Mouse (Mus musculus) testis, adult 2 months (tissue): Measurements from ENCODE around the gene Afmid. TPM values are rescaled to one million over a fixed set of nuclear protein-coding genes. Genes with fewer than 3 reads are reported as not detected.
A peak's percentile ranks its signal among the peaks of the same experiment; 100 is the strongest.

Experiments used
- H3K27ac ChIP-seq: fragments of 200-500 bp; 2 replicates; pipeline ENCODE4 v1.5.1; 2012; ENCODE audit warnings: low read depth, low read length; ENCODE audit not compliant: control insufficient read depth, insufficient read depth
- H3K27me3 ChIP-seq: fragments of 200-500 bp; 2 replicates; pipeline ENCODE4 v1.6.1; 2012; ENCODE audit warnings: mild to moderate bottlenecking, low read length, moderate library complexity; ENCODE audit not compliant: control insufficient read depth, insufficient read depth
- H3K36me3 ChIP-seq: fragments of 200-500 bp; 2 replicates; pipeline ENCODE4 v1.6.1; 2012; ENCODE audit warnings: mild to moderate bottlenecking, low read length; ENCODE audit not compliant: control insufficient read depth, insufficient read depth
- H3K4me1 ChIP-seq: fragments of 200-500 bp; 2 replicates; pipeline ENCODE4 v1.6.1; 2012; ENCODE audit warnings: low read length; ENCODE audit not compliant: control insufficient read depth, insufficient read depth
- H3K4me3 ChIP-seq: fragments of 200-500 bp; 2 replicates; pipeline ENCODE4 v1.5.1; 2012; ENCODE audit warnings: low read depth, mild to moderate bottlenecking, low read length, moderate library complexity, mixed read lengths; ENCODE audit not compliant: control insufficient read depth
- CTCF ChIP-seq: fragments of 200-500 bp; IDR thresholded peaks from 2 replicates; pipeline ENCODE4 v1.5.1; 2012; ENCODE audit warnings: low read depth, mild to moderate bottlenecking, inconsistent platforms, low read length, moderate library complexity; ENCODE audit not compliant: control insufficient read depth, insufficient read depth, insufficient replicate concordance
- POLR2A ChIP-seq: fragments of 200-500 bp; IDR thresholded peaks from 2 replicates; pipeline ENCODE4 v1.6.1; 2012; ENCODE audit warnings: low read depth, mild to moderate bottlenecking, inconsistent platforms, low read length, moderate library complexity; ENCODE audit not compliant: control insufficient read depth
- polyA plus RNA-seq: library from polyadenylated mRNA; depleted of rRNA; stranded (reverse); fragments of >200 nt; gene quantifications from 2 replicates; pipeline ENCODE4 v1.2.3, GENCODE M21; 2012

Gene Afmid
- polyA plus RNA-seq, 1 experiment, result 5.7 TPM

DNA sequence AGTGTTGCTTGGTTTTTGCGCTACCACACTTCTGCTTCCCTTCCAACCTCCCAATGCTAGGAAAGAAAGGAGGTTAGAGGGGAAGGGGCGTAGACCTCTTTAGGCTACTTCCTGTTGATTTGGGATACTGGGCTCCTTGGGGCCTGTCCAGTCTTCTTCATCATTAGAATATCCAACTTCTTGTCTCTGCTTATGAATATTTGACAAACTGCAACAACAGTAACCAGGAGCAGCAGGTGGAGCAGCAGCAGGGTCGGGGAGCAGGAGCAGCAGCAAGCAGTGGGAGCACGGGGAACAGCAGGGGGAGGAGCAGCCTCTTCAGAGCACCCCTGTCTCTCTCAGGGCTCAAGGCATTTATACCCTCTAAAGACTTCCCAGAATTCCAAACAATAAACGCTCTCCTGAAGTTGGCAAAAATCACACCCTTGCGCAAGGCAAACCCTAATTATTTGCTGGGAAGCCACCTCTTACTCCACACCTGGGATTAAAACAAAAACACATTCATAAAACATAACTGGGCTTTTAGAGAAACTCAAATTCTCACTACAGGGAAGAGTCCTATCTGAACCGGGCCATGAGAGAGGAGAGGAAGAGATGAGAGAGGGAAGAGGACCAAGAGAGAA, 22.0 kb downstream of the Afmid start:
- Histone ChIP-seq H3K27ac (peak overlapping the region; percentile 88), H3K36me3 (no peaks in the 10 kb centered on the region; the same call in none of the 2 replicates), H3K27me3 (no peaks in the 10 kb centered on the region), H3K4me3 (no peak overlapping the region), H3K4me1 (peaks cover 14% of the 10 kb centered on the region)
- no peak for TF ChIP-seq CTCF
- no peak for TF ChIP-seq POLR2A

DNA sequence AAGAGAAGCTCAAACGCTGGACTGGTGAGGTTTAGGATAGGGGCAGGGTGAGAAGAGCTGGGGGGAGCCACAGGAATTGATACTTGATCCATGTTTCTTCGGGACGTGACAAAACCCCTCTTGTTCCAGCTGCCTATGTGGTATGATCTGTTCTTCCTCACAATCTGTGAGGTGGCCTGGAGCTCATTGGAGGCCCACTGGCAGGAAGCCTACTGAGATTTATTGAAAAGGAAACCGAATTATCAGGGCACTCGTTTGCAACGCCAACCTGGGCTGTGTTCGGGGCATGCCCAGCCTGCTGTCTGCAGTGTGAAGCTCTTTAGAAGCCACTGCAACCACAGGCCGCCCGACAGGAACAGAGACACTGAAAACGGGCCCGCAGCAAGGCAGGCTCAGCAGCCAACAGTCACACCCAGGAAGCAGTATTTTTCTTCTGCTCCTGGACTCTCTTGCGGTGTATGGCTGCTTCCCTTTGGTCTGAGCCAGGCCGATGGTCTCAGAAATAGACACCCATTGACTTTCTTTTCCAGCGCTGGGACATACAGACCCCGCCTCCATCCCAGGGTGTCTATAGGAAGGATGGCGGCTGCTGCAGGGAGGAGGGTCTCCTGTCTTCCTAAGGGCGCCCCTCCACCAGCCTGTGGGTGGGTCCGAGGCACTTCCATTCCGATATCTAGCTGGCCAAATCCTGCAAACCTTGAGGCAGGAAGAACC, 22.7 kb downstream of the Afmid start:
- H3K4me3 ChIP-seq, result peak overlapping the region; percentile 99
- TF ChIP-seq POLR2A, result no peak
- no peak for TF ChIP-seq CTCF
- H3K27ac ChIP-seq, result peak overlapping the region; percentile 88
- peaks cover 14% of the 10 kb centered on the region for H3K4me1 ChIP-seq
- H3K27me3 ChIP-seq, result no peaks in the 10 kb centered on the region
- peaks cover 2% of the 10 kb centered on the region for H3K36me3 ChIP-seq

DNA sequence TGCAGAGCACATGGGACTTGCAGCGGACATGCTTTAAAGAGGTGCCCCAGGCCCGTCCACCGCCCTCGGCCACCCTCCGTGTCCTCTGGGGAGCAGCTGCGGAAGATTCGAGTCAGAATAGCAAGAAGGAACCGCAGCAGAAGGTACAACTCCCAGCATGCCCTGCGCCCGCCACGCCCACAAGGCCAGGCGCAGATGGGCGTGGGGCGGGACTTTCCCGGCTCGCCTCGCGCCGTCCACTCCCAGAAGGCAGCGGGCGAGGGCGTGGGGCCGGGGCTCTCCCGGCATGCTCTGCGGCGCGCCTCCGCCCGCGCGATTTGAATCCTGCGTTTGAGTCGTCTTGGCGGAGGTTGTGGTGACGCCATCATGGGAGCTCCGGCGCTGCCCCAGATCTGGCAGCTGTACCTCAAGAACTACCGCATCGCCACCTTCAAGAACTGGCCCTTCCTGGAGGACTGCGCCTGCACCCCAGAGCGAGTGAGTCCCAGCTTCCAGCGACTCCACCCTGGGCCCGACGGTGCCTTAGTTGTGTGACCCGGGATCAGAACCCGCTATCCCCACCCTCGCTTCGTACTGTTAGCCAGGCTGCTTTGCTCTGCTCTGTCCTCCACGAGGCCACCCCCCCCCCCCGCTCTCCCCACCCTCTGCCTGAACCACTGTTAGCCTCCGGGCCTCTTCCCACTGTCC, 23.4 kb downstream of the Afmid start, which contains the start of gene Birc5:
Birc5 (plus strand) TSS at position 267 of the 687 bp plus-strand sequence.
- H3K4me1 ChIP-seq, result peaks cover 14% of the 10 kb centered on the region
- TF ChIP-seq POLR2A (peak; percentile 92), CTCF (no peak)
- peaks cover 5% of the 10 kb centered on the region for H3K36me3 ChIP-seq
- peak within 1 kb of the TSS; percentile 92 for H3K27ac ChIP-seq
- no peaks in the 10 kb centered on the region for H3K27me3 ChIP-seq
- peak within 1 kb of the TSS; percentile 99 for H3K4me3 ChIP-seq

DNA sequence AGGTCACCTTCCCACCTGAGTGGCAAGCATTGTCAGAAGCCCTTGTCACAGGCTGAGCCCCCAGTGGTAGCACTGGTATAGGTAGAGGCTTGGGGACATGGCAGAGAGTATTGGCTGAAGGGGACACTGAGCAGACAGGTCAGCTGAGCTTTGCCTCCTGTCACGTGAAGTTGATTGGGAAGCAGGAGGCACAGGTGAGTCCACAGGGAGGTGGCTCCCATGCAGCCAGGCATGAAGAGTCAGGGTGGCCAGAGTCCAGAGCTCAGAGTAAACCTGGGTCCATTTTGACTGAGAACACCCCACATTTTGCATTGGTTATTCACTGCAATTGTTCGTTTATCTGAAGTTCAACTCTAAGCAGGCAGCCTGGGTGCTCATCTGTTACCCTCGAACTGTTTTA, 27.2 kb downstream of the Afmid start:
- Histone ChIP-seq H3K36me3 (peaks cover 6% of the 10 kb centered on the region), H3K27me3 (no peaks in the 10 kb centered on the region), H3K4me3 (no peak overlapping the region), H3K4me1 (peaks cover 12% of the 10 kb centered on the region), H3K27ac (no peak overlapping the region)
- TF ChIP-seq CTCF (no peak), POLR2A (no peak)

DNA sequence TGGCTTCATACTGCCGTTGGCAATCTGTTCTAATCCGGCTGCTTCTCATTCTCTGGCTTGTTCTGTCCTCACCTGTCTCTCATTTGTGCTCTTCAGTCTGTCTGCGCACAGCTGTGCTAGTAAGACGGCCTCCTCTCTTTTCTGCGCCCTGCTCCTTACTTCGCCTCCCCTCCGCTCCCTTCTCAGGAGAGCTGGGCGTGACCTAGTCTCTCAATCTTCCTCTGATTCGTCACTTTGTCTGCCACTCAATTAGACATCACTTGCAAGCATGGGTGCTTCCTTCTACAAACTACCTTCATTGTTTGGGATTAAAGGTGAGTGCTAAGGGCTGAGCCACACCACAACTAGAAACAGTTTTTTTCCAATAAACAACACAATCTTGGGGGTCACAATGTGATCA, 28.5 kb downstream of the Afmid start:
- Histone ChIP-seq H3K36me3 (peaks cover 6% of the 10 kb centered on the region), H3K4me1 (peaks cover 3% of the 10 kb centered on the region; the same call in 1 of the 2 replicates), H3K27ac (no peak overlapping the region), H3K27me3 (no peaks in the 10 kb centered on the region), H3K4me3 (no peak overlapping the region)
- TF ChIP-seq CTCF (no peak), POLR2A (no peak)

GRCm38 (mm10) chr11:117855360-117855759, 29.6 kb downstream of the Afmid start:
- Histone ChIP-seq H3K4me3 (no peak overlapping the region), H3K27ac (no peak overlapping the region), H3K4me1 (no peaks in the 10 kb centered on the region; the same call in 1 of the 2 replicates), H3K36me3 (peaks cover 6% of the 10 kb centered on the region), H3K27me3 (no peaks in the 10 kb centered on the region)
- TF ChIP-seq CTCF (no peak), POLR2A (no peak)

- Histone ChIP-seq H3K27ac (no peak overlapping the region), H3K36me3 (peaks cover 6% of the 10 kb centered on the region)
- TF ChIP-seq CTCF (no peak), POLR2A (no peak)
Measured at GRCm38 (mm10) chr11:117855975-117856374, 30.3 kb downstream of the Afmid start.

More at GRCm38 (mm10) chr11:117855975-117856374, 30.3 kb downstream of the Afmid start:
- H3K27me3 ChIP-seq, result no peaks in the 10 kb centered on the region
- H3K4me1 ChIP-seq, result no peaks in the 10 kb centered on the region
- H3K4me3 ChIP-seq, result no peak overlapping the region
